Comparison of ENCODE assay signal across 27 mouse cellular contexts in the genomic region with DNA sequence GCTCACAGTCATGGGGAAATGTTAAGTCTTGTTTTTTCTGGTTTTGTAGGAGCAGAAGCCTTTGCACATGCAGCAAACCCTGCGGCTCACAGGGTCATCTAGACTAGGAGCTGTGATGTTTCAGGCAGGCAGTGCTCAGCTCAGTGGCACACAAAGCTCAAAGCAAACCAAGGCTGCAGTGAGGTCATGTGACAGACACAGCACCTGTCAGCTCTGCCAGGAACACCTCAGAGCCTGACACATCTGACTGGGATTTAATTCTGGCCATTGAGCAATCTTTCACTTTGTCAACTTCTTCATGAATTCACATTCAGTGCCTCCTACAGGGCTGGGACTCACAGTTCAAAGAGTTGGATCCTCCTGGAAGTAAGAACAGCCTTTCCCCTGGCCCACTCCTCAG.
DNase-seq lines count a peak whose midpoint lies in the region; ATAC-seq and TF ChIP-seq lines count a peak whose summit lies in the region.
"Had no signal": no experiment of that assay in that cellular context is flagged by ENCODE, and none has a peak within 500 bp of the region (broad histone marks: within the 10 kb centered on the region; RNA-seq: fewer than 3 reads in every experiment).

No protein-coding gene starts in this region.

- H3K36me3 ChIP-seq in liver, adult 2 months (ENCODE audit: control insufficient read depth, insufficient read depth, low read length): no peaks in the 10 kb centered on the region
- no peaks in the 10 kb centered on the region for H3K36me3 ChIP-seq in liver, embryonic 11.5 days (ENCODE audit: control insufficient read depth, insufficient read depth, low read length)
- H3K36me3 ChIP-seq: forebrain, embryonic 10.5 days; G1E; heart, embryonic 12.5 days; heart, embryonic 15.5 days; hindbrain, embryonic 10.5 days; hindbrain, embryonic 13.5 days had no signal

- H3K9me3 ChIP-seq in liver, embryonic 11.5 days (ENCODE audit: control insufficient read depth, low read length): no peaks in the 10 kb centered on the region
- H3K9me3 ChIP-seq: forebrain, embryonic 10.5 days; forebrain, embryonic 13.5 days; G1E; heart, embryonic 12.5 days; heart, embryonic 15.5 days; hindbrain, embryonic 10.5 days; hindbrain, embryonic 13.5 days had no signal

- ATAC-seq in liver, embryonic 11.5 days (replicated peaks; ENCODE audit: low FRiP score): no peak
- ATAC-seq: forebrain, embryonic 13.5 days; forebrain, embryonic 16.5 days; Patski had no signal

- WGBS in liver, adult 2 months: 59% methylated on average over 1 of the region's 1 CpGs
- 64% methylated on average over 1 of the region's 1 CpGs for WGBS in liver, embryonic 11.5 days

- no peak overlapping the region for H3K4me2 ChIP-seq in liver, embryonic 11.5 days
- H3K4me2 ChIP-seq: forebrain, embryonic 13.5 days; heart, embryonic 12.5 days; heart, embryonic 15.5 days; hindbrain, embryonic 13.5 days had no signal

- H3K27me3 ChIP-seq in liver, adult 2 months (ENCODE audit: control insufficient read depth, insufficient read depth, low read length): no peaks in the 10 kb centered on the region
- H3K27me3 ChIP-seq in liver, embryonic 11.5 days (replicated peaks; ENCODE audit: control insufficient read depth, insufficient read depth, low read length): no peaks in the 10 kb centered on the region
- H3K27me3 ChIP-seq: CH12.LX; forebrain, embryonic 13.5 days; heart, embryonic 12.5 days; hindbrain, embryonic 13.5 days had no signal

- DNase-seq in heart, adult 11 months: peak; percentile 73
- DNase-seq in heart, adult 9 months (ENCODE audit: low spot score in 2 of 2): no peak
- peak; percentile 16 for DNase-seq in liver, adult 2 months (ENCODE audit: extremely low read depth, low read depth, low spot score)
- no peak for DNase-seq in liver, embryonic 11.5 days (ENCODE audit: low spot score)
- DNase-seq in retina, embryonic 14.5 days (ENCODE audit: low spot score): peak; percentile 7
- no peak for DNase-seq in retina, postnatal 1 day
- no peak for DNase-seq in T-cell, adult 2 months (ENCODE audit: low spot score)
- DNase-seq: adrenal gland, adult 2 months; adrenal gland, postnatal 14 days; B cell, adult 2 months; cerebellum, adult 11-12 months; cerebellum, adult 9-10 months; cerebellum, postnatal 14 days; gastrocnemius, adult 2 months; gastrocnemius, postnatal 25 days; heart, postnatal 10 days; heart, postnatal 36 days had no signal

- no peak for TF ChIP-seq POLR2A in liver, adult 2 months (IDR thresholded peaks at IDR 0.05; ENCODE audit: extremely low read depth, insufficient read depth, low read length)

- H3K79me2 ChIP-seq in liver, adult 2 months (ENCODE audit: control insufficient read depth, insufficient read depth, low read length): no peaks in the 10 kb centered on the region

- no peak overlapping the region for H3K27ac ChIP-seq in liver, adult 2 months (replicated peaks; ENCODE audit: insufficient read depth, low read depth, low read length)
- H3K27ac ChIP-seq in liver, embryonic 11.5 days (ENCODE audit: low read depth, low read length): no peak overlapping the region
- H3K27ac ChIP-seq: forebrain, embryonic 10.5 days; forebrain, embryonic 13.5 days; gastrocnemius, adult 2 months; heart, embryonic 15.5 days; hindbrain, embryonic 10.5 days; hindbrain, embryonic 13.5 days had no signal

- H3K4me1 ChIP-seq in liver, adult 2 months (ENCODE audit: control insufficient read depth, insufficient read depth, low read length): no peaks in the 10 kb centered on the region
- no peaks in the 10 kb centered on the region for H3K4me1 ChIP-seq in liver, embryonic 11.5 days (replicated peaks; ENCODE audit: control insufficient read depth, insufficient read depth, low read length)
- H3K4me1 ChIP-seq: forebrain, embryonic 10.5 days; forebrain, embryonic 13.5 days; heart, embryonic 12.5 days; heart, embryonic 15.5 days; hindbrain, embryonic 10.5 days; hindbrain, embryonic 13.5 days had no signal

- H3K9ac ChIP-seq in liver, adult 2 months (ENCODE audit: low read depth, low read length): no peak overlapping the region
- H3K9ac ChIP-seq in liver, embryonic 11.5 days (ENCODE audit: low read depth, low read length): no peak overlapping the region
- H3K9ac ChIP-seq: forebrain, embryonic 13.5 days; heart, embryonic 12.5 days; heart, embryonic 15.5 days; hindbrain, embryonic 13.5 days had no signal

- TF ChIP-seq CTCF in liver, adult 2 months (IDR thresholded peaks at IDR 0.05; ENCODE audit: low read depth, low read length): no peak

- no peak overlapping the region for H3K4me3 ChIP-seq in liver, adult 2 months (ENCODE audit: insufficient read depth, low read depth, low read length)
- no peak overlapping the region for H3K4me3 ChIP-seq in liver, embryonic 11.5 days (ENCODE audit: low read depth, low read length)
- H3K4me3 ChIP-seq: forebrain, embryonic 10.5 days; forebrain, embryonic 13.5 days; gastrocnemius, adult 2 months; heart, embryonic 12.5 days; heart, embryonic 15.5 days; hindbrain, embryonic 10.5 days; hindbrain, embryonic 13.5 days had no signal

Comparison
In these comparisons a context has a peak if more than half of its experiments do, and no peak if none do; other contexts are left out.
1. DNase-seq: peak in heart, adult 11 months (single experiment), liver, adult 2 months (single experiment) and retina, embryonic 14.5 days (single experiment); none in heart, adult 9 months (0 of 2), liver, embryonic 11.5 days (single experiment), retina, postnatal 1 day (single experiment) and T-cell, adult 2 months (single experiment).